Mouse (Mus musculus): Measurements from ENCODE around the gene Cep44. TPM values are rescaled to one million over a fixed set of nuclear protein-coding genes. Genes with fewer than 3 reads are reported as not detected.

Cep44 gene
- polyA plus RNA-seq, 1 experiment from 2014 or later = 29.5 TPM

GRCm38 (mm10) chr8:56508952-56509479, 41.8 kb downstream of the Cep44 start:
- Histone ChIP-seq H3K4me1 (ENCODE audit: control insufficient read depth, insufficient read depth, low read length) (no peaks in the 10 kb centered on the region), H3K27ac (ENCODE audit: low read depth, low read length) (no peak overlapping the region), H3K27me3 (ENCODE audit: control insufficient read depth, insufficient read depth, low read length) (no peaks in the 10 kb centered on the region), H3K9me3 (ENCODE audit: control insufficient read depth, low read length) (no peaks in the 10 kb centered on the region), H3K4me2 (ENCODE audit: low read depth, low read length) (no peak overlapping the region), H3K9ac (replicated peaks; ENCODE audit: low read depth, low read length) (no peak overlapping the region), H3K36me3 (ENCODE audit: control insufficient read depth, insufficient read depth, low read length) (no peaks in the 10 kb centered on the region), H3K4me3 (ENCODE audit: low read depth, low read length) (no peak overlapping the region)
- ATAC-seq (ENCODE audit: low read depth) = no peak
- WGBS = 75% methylated on average over 4 of the region's 4 CpGs

GRCm38 (mm10) chr8:56508318-56508951, 42.4 kb downstream of the Cep44 start:
- Histone ChIP-seq H3K4me3 (ENCODE audit: low read depth, low read length) (no peak overlapping the region), H3K9me3 (ENCODE audit: control insufficient read depth, low read length) (no peaks in the 10 kb centered on the region), H3K36me3 (ENCODE audit: control insufficient read depth, insufficient read depth, low read length) (no peaks in the 10 kb centered on the region), H3K27me3 (ENCODE audit: control insufficient read depth, insufficient read depth, low read length) (no peaks in the 10 kb centered on the region), H3K4me2 (ENCODE audit: low read depth, low read length) (no peak overlapping the region), H3K27ac (ENCODE audit: low read depth, low read length) (no peak overlapping the region), H3K9ac (replicated peaks; ENCODE audit: low read depth, low read length) (no peak overlapping the region), H3K4me1 (ENCODE audit: control insufficient read depth, insufficient read depth, low read length) (no peaks in the 10 kb centered on the region)
- ATAC-seq (ENCODE audit: low read depth) = no peak
- WGBS = 77% methylated on average over 3 of the region's 3 CpGs

DNA sequence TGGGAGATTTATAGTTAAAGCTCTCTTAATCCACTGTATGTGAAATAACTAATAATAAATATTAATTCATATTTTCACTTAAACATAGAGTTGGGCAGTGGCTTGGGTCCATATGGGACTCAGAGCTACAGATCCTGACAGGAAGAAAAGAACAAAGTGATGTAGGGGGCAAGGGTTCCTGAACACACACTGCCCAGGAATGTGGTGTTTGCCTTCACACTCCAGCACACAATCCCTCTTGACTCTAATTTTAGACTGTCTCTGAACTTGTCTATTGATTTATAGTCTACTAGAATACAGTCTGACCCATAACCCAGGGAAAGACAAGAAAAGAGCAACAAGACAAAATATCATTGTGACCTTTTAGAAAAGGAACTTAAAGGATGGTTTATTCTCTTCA, 48.9 kb downstream of the Cep44 start:
- no peak for ATAC-seq (ENCODE audit: low read depth)
- H3K27ac ChIP-seq (ENCODE audit: low read depth, low read length) = no peak overlapping the region
- no peak overlapping the region for H3K4me3 ChIP-seq (ENCODE audit: low read depth, low read length)
- H3K27me3 ChIP-seq (ENCODE audit: control insufficient read depth, insufficient read depth, low read length) = no peaks in the 10 kb centered on the region
- H3K9ac ChIP-seq (replicated peaks; ENCODE audit: low read depth, low read length) = no peak overlapping the region
- no peak overlapping the region for H3K4me2 ChIP-seq (ENCODE audit: low read depth, low read length)
- no peaks in the 10 kb centered on the region for H3K36me3 ChIP-seq (ENCODE audit: control insufficient read depth, insufficient read depth, low read length)
- H3K9me3 ChIP-seq (ENCODE audit: control insufficient read depth, low read length) = no peaks in the 10 kb centered on the region
- no peaks in the 10 kb centered on the region for H3K4me1 ChIP-seq (ENCODE audit: control insufficient read depth, insufficient read depth, low read length)

- Histone ChIP-seq H3K4me2 (ENCODE audit: low read depth, low read length) (no peak overlapping the region), H3K36me3 (ENCODE audit: control insufficient read depth, insufficient read depth, low read length) (no peaks in the 10 kb centered on the region), H3K9me3 (ENCODE audit: control insufficient read depth, low read length) (no peaks in the 10 kb centered on the region), H3K4me3 (ENCODE audit: low read depth, low read length) (no peak overlapping the region), H3K27me3 (ENCODE audit: control insufficient read depth, insufficient read depth, low read length) (no peaks in the 10 kb centered on the region), H3K9ac (replicated peaks; ENCODE audit: low read depth, low read length) (no peak overlapping the region), H3K27ac (ENCODE audit: low read depth, low read length) (no peak overlapping the region), H3K4me1 (ENCODE audit: control insufficient read depth, insufficient read depth, low read length) (no peaks in the 10 kb centered on the region)
- WGBS = 39% methylated on average over 2 of the region's 2 CpGs
- no peak for ATAC-seq (ENCODE audit: low read depth)
Observed at GRCm38 (mm10) chr8:56489496-56489895, 61.4 kb downstream of the Cep44 start.

- H3K4me1 ChIP-seq (ENCODE audit: control insufficient read depth, insufficient read depth, low read length) = no peaks in the 10 kb centered on the region
- H3K36me3 ChIP-seq (ENCODE audit: control insufficient read depth, insufficient read depth, low read length) = no peaks in the 10 kb centered on the region
- no peaks in the 10 kb centered on the region for H3K9me3 ChIP-seq (ENCODE audit: control insufficient read depth, low read length)
- no peak overlapping the region for H3K27ac ChIP-seq (ENCODE audit: low read depth, low read length)
- WGBS = 39% methylated on average over 3 of the region's 3 CpGs
- H3K4me3 ChIP-seq (ENCODE audit: low read depth, low read length) = no peak overlapping the region
- no peak overlapping the region for H3K9ac ChIP-seq (replicated peaks; ENCODE audit: low read depth, low read length)
- H3K27me3 ChIP-seq (ENCODE audit: control insufficient read depth, insufficient read depth, low read length) = no peaks in the 10 kb centered on the region
- ATAC-seq (ENCODE audit: low read depth) = peak; percentile 11; the same call in 1 of the 2 replicates
- H3K4me2 ChIP-seq (ENCODE audit: low read depth, low read length) = no peak overlapping the region
Observed at GRCm38 (mm10) chr8:56486006-56486405, 64.8 kb downstream of the Cep44 start.

Small RNAs within 50 kb of the gene (microRNA-seq; reads per million reads assigned to microRNA genes)
- gene Gm25992 = not detected

Other genes with a start within 250 kb of the Cep44 start
- 53.3 and 55.0 TPM in 2 replicates for gene Fbxo8, start within 50 bp of the Cep44 start, polyA plus RNA-seq (2014; fragmentation: Nextera tagmentation; extraction: Ambion mirVana)